Mouse (Mus musculus) spleen, adult 2 months (tissue): Measurements from ENCODE around the gene Myom3.

ENCODE experiments used
- CTCF ChIP-seq: fragments of 200-500 bp; IDR thresholded peaks from 2 replicates; pipeline ENCODE4 v1.5.1; 2011; ENCODE audit warnings: mild to moderate bottlenecking, inconsistent platforms; ENCODE audit not compliant: insufficient read depth, insufficient read length, insufficient replicate concordance; ENCODE audit errors: extremely low read depth
- POLR2A ChIP-seq: fragments of 200-500 bp; IDR thresholded peaks from 2 replicates; pipeline ENCODE4 v1.6.1; 2011; ENCODE audit warnings: low read depth, low read length, inconsistent platforms

GRCm38 (mm10) chr4:135804169-135804568 is 44.7 kb downstream of the Myom3 start:
- no peak for TF ChIP-seq CTCF
- TF ChIP-seq POLR2A = no peak
